Mouse (Mus musculus): ENCODE measurements around the gene Otx2.

Otx2 gene

DNA sequence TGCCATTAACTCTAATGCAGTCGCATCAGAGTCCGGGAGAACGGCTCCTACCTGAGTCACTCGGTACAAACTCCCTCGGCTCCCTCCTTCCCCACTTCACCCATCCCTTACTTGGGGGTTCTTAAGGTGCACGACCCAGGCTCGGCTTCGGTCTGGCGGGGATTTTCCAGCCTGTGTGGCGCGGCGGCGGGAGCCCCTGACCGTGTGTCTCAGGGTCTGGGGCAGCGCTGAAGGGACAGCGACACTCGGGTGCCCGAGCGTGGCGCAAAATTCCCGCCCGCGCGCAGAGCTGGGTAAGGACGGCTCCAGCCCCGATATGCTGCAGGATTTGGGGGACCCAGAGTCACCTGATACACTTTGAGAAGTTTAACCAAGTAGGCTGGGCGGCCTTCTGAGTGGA lies at the start of gene Otx2:
TSS of gene Otx2 (minus strand) at position 279 of the 400 bp plus-strand sequence.
- DNase-seq (ENCODE audit: low spot score in 2 of 2): no peak

DNA sequence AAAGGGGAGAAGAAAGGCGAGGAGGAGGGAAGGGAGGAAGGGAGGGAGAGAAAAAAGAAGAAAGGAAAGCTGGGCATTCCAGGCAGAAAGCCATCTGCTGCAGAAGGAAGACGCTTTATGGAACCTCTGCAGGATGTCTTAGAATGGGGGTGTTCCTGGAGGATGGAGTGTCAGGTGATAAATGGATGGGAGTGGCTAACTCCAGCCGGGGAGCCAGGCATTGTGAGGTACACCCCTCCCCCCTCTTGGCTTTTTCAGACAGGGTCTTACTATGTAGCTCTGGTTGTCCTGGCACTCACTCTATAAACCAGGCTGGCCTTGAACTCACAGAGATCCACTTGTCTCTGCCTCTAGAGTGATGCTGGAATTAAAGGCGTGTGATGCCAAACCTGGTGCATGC lies 49.1 kb upstream of the Otx2 start:
- no peak for DNase-seq (ENCODE audit: low spot score in 2 of 2)

DNA sequence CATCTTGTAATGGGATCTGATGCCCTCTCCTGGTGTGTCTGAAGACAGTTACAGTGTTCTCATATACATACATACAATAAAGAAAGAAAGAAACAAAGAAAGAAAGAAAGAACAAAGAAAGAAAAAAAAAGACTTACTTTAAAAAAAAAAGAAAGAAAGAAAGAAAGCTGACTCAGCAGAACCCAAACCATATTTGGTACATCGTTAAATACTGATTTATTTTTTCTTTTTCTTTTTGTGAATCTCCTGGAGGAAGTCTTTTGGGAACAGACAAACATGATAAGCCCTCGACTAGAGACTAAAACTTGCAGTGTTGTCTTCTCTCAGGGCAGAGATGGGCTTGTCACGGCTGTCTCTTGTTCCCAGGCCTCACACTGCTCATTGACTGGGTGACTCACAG lies 45.7 kb upstream of the Otx2 start:
- no peak for DNase-seq (ENCODE audit: low spot score in 2 of 2)

DNA sequence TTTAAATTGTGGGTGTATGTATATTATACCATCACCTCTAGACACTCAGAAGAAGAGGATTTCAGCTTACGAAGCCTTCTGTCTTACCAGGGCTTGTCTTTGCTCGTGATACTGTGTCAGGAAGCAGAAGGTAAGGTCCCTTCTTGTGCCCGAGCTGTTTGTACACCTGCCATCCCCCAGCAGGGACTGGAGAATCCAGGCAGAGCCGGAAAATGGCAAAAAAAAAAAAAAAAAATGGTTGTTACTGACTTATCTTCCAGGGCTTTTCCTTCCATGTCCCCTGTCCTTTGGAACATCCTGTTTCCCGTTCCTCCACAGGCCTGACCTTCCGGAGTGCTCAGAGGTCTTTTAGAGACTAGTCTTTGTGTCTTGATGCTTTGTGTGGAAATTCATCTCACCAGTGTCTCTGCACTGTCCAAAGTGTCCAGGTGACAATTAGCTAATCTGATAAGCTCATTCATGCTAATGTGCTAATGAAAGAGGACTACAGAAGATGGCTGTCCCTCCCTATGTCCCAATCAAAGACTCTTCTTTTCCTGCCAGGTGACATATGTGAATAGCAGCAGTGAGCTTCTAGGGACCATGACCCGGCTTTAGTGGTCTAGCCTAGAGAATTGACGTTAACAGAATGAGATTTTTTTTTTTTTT lies 44.1 kb upstream of the Otx2 start:
- no peak for DNase-seq (ENCODE audit: low spot score in 2 of 2)

DNA sequence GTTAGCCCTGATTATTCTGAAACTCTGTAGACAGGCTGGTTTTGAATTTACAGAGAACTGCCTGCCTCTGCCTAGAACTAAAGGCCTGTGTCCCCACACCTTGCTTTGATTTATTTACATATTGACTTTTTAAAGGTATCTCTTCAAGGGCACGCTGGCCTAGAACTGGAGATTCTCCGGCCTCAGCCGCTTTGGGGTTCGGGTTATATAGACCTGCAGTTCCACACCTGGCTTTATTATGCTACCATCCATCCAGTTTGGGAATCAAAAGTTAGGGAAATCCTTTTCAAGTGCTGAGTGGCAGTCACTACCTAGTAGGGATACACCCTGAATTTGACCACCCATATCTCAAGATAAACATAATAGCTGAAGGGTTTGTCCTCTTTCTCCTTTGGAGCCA lies 42.8 kb upstream of the Otx2 start:
- DNase-seq (ENCODE audit: low spot score in 2 of 2): no peak

DNA sequence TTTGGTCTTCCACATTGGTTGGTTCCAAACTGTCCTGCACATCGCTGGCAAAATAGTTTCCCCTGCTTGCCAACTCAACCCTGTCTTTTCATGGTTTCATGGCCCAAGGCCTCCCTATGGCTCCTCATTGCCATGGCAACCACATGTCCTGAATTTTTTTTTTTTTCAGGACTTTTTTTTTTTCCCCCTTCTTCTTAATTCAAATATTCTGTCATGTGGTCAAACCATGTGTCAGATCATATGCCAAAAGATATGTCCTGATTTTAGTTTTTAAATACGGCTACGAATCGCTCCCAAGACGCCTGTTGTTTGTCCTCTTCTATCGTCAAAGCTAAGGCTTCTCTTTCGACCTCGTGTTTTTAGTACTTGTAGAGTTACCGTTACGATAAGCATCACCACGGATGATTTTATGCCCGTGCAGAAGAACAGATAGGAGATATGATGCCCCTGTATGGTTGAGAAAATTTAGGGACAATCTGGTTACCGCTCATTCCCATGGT lies 37.3 kb upstream of the Otx2 start:
- no peak for DNase-seq (ENCODE audit: low spot score in 2 of 2)

DNA sequence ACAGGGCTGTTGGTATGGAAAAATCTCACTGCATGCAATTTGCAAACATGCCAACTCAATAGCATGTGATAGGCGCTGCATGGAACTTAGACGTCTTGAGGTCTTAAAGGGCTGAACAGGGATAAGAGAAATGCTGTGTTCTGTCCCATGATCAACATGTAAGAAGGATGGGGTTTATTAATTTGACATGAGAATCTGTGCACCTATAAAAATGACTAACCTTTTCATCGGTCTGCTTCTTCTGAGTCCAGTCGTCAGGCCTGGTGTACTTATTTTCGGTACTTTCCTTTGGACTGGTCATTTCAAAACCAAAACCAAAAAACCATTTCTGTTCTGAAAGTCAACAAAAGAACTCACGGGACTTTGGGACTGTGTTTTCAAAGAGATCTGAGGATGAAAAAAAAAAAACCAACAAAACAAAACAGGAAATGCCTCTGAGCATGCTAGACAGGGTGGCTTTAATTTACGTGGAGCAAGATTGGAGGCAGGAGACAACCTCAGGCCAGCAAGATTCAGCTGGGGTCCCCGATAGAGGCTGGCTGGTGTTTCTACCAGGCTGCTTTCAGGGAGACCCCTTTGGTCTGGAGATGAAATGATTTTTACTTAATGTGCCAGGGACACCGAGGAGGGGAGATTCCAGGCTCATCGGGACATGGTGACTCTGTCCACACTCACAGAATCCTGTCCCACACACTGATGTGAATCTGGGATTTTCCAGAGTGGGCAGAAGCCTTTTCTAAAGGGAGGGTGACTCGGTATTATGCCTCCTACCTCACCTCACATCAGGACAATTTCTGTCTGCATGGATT lies 36.6 kb upstream of the Otx2 start:
- no peak for DNase-seq (ENCODE audit: low spot score in 2 of 2)

DNA sequence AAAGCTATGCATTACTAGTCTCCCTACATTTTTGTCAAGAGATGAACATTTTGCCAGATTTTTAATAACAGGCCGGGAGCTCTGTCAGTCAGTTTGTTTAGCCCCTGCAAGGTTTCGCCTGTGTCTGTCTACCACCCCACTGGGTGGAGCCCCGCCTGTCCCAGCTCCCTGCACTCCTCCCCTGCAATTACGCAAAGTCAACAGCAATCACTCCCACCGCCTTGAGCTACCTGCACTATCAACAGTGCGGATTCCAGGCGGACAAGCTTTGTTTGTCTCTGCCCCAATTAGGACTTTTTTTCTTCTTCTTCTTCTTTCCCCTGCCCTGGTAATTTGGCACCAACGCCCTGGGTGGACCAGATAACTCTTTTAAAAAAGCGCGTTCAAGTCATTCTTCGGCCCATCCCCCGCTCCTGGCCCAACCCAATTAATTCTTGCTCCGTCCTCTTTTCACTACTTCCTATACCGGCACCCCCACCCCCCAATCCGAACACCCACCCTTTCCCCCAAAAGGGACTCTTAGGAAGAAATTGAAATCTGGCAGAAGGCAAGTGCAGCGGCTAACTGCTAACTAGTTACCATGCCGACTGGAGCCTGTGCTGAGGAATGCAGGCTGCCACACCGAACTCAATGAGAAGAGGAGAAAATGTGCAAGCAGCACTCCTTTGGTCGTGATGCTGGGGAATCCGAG lies 35.9 kb upstream of the Otx2 start:
- DNase-seq (ENCODE audit: low spot score in 2 of 2): no peak

DNA sequence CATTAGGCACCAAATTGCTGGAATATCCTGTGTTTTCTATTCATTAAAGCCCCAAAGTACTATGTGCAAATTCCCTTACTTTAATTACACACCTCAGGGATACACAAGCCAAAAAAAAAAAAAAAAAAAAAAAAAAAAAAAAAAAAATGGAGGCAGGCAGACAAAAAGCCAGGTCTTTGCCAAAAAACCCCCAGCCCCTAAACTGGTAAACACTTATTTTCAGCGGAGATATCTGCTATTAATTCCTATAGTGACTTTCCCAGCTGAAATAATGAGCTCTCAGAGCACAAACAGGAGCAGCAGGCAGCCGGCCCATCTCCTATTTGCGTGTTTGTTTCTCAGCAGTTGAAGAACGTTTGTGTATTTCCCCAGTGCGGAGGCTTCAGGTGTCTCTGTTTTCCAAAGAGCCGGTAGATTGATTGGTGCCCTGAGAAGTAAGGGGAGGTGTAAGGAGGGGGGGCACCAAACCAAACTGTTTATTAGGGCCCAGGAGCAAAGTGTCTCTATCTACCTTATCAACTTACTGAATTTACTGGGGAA lies 34.3 kb upstream of the Otx2 start:
- no peak for DNase-seq (ENCODE audit: low spot score in 2 of 2)

DNA sequence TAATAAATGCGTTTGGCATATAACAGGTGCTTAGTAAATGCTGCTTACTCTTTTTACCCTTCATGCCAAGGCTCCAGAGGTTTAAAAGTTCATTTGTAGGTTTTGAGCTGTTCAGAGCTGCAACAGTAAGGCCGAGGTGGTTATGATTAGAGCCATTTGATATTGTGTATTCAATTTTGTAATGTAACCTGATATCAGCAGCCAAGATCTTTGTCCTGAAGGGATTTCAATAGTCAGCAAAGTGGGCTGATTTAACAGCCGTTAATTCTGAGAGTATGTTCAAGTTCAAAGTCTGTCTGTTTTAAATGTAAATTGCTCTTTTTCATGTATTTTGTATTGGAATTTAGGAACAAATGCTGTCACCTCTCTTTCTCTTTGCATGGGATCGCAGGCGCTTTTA lies 33.8 kb upstream of the Otx2 start:
- DNase-seq (ENCODE audit: low spot score in 2 of 2): no peak

DNA sequence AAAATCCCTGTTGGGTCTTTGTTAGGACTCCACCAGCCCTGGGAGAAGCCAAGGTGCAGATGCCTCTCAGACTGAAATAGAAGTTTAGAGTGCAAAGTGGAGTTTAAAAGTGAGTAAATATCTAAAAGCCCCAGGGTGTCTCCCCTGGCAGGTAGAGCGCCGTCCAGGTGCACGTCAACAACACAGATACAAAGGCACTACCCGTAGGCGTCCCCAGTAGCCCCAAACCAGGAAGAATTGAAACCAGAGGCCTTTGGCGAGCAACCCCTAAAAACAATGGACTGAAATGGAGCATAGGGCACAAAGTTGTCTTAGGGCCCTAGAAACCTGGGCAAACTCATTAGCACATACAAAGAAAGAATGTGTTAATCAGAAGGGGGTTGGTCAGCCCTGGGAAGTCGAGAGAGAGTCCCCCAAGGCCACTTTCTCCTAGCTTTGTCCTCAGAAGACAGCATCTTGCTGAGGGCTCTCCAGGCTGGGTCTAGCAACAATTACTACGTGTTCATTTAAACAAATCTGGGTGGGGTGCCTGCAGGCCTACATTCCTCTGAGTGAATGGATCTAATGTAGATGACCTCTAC lies 27.3 kb upstream of the Otx2 start:
- no peak for DNase-seq (ENCODE audit: low spot score in 2 of 2)

DNA sequence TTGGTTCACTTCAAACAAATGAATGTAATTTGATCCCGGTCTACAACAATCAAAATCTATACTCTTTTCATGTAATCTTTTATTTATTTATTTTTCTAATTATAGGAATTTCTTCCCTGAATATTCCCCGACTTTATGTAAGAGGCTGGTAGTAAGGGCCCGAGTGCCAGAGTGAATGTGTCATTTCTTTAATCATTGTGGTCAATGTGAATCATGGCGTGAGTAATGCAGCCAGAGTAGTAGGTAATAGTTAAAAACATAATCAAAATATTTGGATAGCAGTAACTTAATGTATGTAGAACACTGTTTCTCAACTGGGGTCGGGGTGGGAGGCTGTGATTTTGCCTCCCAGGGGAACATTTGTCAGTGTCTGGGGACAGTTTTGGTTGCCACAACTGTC lies 6.0 kb upstream of the Otx2 start:
- no peak for DNase-seq (ENCODE audit: low spot score in 2 of 2)

DNA sequence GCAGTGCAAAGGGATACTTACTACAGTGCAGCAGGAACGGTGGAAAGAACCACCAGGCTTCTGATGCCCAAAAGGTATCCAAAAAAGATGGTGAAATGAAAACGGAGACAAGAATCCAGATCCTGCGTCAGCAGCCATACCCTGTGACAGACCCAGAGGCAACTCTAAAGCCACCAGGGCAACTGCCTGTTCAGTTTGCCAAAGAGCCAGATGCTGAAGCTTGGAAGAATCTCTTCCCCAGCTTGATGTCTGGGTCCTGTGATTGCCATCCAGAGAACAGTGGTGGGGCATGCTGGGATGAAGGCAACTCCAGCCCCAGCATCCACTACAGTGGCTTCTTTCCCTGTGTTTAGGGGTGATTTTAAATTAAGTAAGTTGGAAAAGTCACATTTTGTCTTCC lies 5.1 kb upstream of the Otx2 start:
- no peak for DNase-seq (ENCODE audit: low spot score in 2 of 2)

DNA sequence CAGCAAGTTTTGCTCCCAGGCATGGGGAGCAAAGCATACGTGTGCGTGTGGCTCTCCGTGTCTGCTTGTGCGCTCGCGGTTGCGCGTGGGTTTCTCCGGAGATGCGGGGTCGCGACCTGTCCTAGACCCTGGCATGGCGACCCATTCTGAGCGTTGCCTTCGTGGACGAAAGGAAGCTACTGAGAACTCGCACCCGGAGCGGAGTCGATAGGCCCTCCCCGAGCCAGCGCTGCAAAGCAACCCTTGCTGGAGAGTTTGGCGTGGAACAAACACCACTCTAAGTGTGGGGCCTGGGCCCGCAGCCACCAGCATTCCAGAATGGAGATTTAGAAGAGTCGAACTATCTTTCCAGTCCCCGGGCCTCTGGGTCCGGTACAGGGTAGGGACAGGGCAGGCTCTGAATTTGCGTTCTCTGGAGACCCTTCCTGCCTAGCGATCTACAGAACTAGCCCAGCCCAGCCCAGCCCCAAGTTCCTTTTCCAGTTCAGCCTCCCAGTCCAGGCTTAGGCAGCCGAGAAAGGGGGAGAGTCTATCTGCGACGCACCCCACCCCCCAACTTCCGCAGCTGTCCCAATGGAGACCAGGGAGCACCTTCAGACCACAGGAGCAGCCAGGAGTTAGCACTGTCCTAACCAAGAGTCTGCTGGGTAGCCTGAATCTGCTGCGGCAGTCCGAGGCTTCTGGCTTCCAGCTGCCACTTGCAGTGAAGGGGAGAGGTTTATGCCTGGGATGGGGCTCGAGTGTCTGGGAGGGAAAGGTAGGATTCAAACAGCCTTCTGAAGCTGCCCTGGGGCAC lies 615 bp upstream of the Otx2 start:
- DNase-seq (ENCODE audit: low spot score in 2 of 2): no peak

DNA sequence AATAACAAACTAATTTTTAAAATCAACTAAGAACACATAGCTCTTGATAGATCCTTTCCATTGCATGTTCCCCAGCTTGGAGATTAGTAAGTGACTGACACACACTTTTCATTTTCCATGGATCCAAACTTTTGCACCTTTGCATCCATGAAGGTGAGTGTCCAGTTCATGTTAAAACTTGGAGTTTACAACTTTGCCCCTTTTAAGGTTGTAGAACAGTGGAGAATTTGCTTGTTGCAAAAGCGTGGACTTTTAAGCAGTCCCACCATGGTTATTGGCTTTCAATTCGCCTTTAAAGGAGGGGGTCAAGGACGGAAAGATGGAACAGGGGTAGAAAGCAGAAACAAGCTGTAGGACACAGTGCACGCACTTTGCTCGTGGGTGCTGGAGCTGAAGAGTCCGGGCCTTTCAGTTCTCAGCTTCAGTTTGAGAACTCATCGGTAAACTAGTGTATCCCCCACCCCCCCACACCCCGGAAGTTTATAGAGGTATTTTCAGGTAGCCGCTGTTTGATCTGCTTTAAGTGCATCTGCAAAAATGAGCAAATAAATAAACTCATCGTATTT lies 925 bp downstream of the Otx2 start:
- no peak for DNase-seq (ENCODE audit: low spot score in 2 of 2)

DNA sequence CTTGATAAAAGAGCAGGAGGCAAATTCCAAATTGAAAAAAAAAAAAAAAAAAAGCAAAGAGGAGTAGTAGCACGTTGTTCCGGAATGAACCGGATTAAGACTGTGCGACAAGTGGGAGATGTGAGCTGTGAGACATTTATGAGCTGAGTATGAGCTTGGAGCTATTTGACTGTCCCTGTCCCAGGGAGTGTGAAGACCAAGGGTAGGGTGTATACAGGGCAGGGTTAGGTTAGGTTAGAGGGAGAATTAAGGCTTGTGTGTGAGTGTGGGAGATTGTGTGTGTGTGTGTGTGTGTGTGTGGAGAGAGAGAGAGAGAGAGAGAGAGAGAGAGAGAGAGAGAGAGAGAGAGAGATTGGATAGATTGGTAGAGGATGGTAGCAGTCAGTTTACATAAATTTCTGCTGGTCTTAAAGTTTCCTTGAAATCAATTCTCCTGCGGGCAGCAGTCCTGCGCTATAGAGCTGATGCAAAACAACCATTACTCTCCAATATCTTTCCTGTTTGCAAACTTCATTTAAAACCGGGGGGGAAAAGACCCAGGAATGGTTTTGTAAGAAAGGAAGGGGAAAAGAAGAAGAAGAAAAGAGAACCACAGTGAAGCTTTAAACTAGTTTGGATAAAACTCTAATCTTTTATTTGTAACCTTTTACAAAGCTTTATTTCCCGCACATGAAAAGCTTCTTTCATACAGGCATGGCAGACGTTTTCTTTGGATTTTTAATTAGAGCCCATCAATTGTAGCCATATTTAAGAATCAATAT lies 2.0 kb downstream of the Otx2 start:
- no peak for DNase-seq (ENCODE audit: low spot score in 2 of 2)

DNA sequence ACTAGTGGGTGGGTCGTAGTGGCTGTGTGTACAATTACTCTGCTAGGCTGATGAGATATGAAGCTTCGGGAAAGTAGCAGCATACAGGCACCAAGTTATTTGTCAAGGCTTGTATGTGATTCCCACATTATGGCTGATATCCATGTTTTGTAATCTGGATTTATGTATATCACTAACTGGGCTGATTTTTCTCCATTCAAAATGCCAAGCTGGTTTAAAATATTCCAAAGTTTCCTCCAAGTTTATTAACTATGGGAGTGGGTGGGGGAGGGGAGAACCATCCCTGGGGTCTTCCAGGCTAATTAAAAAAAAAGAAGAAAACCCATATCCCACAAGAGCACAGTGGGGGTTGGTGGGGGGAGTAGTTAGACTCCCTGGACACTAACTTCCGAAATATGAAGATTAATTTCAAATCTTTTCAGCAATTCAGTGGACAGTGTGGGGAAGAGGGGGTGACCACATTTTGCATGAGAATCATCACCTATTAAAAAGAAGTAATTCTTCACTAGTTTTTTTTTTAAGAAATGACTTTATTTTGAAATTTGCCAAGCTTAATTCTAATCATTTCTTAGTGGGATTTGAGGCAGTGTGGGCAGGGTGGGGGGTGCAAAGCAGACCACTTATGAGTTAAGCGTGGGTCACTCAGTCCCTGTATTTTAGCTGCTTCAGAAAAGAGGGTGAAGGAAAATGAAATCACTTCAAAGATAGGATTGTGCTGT lies 2.7 kb downstream of the Otx2 start:
- DNase-seq (ENCODE audit: low spot score in 2 of 2): no peak

DNA sequence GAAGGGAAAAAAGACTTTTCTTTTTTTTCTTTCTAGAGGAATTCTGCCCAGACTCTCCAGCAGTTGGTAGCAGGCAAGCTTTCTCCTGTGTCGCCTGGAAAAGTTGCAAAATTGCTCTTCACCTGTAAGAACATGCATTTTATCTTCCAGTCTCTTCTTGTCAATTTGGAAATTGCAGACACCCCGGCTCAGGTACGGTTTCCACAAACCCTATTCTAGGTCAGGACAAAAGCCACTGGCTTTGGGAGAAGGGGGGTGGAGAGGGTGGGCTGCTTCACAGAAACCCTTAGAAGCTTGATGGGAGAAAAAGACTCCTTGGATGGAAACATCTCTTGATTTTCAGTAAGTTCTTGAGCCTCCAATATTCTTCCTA lies 3.4 kb downstream of the Otx2 start:
- no peak for DNase-seq (ENCODE audit: low spot score in 2 of 2)

DNA sequence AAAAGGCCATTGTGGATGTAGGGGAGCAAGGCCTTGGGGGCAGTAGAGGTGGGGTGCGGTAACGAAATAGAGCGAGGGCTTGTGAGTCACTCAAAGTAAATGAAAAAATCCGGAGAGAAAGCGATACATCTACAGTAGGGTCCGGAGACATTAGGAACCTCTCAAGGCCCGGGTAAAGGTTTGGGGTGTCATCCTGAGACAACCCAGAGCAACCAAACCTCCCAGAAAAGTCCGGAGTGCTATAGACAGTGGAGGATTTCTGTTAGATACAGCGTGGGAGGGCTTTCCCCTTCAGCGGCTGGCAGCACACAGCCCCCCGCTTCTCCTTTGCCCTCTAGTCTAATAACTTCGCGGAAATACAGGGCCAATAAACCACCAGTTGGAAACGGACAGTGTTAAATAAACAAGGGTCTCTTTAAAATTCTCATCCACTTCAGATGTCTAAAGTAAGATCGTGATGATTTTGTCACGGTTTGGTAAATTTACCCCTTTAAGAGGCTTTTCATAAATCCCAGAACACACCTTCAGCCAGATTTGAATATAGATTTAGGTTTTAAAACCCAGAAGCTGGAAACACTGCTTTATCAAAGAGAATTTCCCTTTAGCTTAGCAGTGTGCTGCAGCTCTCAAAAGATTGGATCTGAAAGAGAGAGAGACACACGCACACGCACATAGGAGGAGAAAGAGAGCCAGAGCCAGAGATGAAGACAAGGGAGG lies 3.9 kb downstream of the Otx2 start:
- DNase-seq (ENCODE audit: low spot score in 2 of 2): no peak

All from urinary bladder, postnatal 4 days (tissue).